Mouse (Mus musculus): ENCODE data around the gene Serpinh1.

DNA sequence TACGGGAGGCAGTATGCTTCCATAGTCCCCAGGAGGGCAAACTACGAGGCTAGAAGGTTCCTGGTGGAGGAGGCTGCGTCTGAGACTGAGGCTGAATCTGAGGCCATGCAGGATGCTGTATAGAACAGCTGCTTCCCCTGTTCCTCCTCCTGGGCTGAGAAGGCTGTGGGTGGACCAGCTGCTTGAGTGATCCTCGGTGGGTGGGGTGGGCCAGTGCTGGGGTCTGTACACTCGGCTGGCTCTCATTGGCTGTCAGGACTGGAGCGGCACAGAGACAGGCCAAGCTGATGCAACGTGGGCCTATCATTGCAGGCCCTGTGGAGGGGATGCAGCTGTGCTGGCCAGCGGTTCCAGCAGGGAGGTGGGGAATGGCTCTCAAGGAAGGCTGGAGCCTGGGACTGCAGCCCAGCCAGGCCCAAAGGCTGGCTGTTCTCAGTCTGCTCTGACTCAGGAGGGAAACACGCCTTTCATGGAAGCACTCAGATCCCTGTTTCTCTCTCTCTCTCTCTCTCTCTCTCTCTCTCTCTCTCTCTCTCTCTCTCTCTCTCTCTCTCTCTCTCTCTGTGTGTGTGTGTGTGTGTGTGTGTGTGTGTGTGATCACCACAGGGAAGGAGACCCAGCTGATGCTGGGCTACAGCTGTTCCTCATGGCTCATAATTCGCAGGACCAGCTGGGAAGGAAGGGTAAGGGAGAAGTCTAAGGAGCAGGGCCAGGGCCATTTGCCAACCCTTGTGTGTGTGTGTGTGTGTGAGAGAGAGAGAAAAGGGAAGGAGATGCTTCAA lies 7.2 kb upstream of the Serpinh1 start:
- TF ChIP-seq CTCF (IDR thresholded peaks at IDR 0.05; ENCODE audit: insufficient read depth, low read depth, low read length) (no peak), POLR2A (IDR thresholded peaks at IDR 0.05; ENCODE audit: insufficient read depth, low read depth, low read length) (no peak)
